Mouse (Mus musculus) left cerebral cortex, postnatal 14 days (tissue): ENCODE results near the gene Nfic. TPM values are rescaled to one million over a fixed set of nuclear protein-coding genes. Genes with fewer than 3 reads are reported as not detected.

Experiments used
- DNase-seq, 2 experiments: peaks; one replicate each; pipeline ENCODE4 v3.0.0; 2021 to 2022; ENCODE audit warnings: low spot score in 2 of 2, mixed read lengths in 1 of 2
- intact Hi-C: fragments of 180-260 bp; cut with DNase I; formaldehyde crosslinking; loops from one replicate; pipeline ENCODE4 v1.15.1; 2025
- microRNA-seq, 2 experiments: library from miRNA; unstranded; fragments of <30 nt; microRNA quantifications; one replicate each; pipeline ENCODE4 v1.2.0; 2022
- total RNA-seq, 2 experiments: library from RNA; stranded (reverse); gene quantifications; 2 replicates each; pipeline ENCODE4 v1.2.3; 2021

The Nfic gene
- total RNA-seq, 2 experiments from 2014 or later = 67.0 to 69.8 TPM

DNA sequence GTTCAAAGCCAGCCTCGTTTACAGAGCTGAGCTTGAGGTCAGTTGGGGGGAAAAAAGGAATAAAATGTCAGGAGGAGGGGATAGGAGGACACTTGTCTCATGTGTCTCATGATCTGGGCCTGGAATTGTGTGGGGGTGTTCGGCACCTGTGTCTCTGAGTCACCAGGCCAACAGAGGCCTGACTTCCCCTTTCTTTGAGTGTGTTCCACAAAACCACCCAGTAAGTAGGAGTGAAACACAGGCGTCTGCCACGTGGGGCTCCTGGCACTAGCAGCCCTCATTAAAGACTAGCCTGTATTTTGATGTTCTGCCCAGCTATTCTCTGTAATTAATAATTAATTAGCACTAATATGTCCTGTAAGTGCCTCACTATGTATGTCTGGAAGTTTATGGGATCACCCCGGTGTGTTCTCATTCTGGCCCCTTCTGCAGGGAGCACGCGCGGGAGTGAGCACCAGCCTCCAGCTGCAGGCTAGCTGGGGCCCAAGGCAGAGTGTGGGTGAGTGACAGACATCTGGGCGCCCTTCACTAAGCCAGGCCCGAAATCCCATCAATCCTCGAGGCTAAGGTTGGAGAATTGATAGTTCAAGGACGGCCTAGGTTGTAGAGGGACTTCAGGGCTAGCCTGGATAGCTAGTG lies 99.0 kb downstream of the Nfic start:
- intact Hi-C loops = no loop called here
- DNase-seq = peak in 1 of 2 experiments; percentile 58

DNA sequence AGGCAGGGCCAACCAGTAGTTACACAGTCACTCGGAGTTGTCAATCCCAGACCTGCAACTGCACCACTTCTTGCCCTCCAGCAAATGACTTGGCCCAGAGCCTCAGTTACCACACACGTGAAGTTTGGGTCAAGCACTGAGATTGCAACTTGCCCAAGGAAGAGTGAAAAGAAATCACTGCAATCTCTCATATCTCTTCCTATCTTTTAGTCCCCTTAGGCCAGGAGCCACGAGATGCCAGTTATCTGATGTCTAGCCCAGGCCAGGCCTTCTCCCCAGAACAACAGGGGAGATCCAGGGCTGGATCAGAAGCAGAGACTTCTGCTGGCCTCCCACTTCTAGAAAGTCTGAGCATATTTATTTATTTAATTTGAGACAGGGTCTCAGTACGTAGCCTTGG lies 99.9 kb downstream of the Nfic start:
- DNase-seq = no peak
- intact Hi-C loops = no loop called here

GRCm38 (mm10) chr10:81354738-81355477 lies 100.5 kb downstream of the Nfic start:
- intact Hi-C loops = no loop called here
- no peak for DNase-seq

DNA sequence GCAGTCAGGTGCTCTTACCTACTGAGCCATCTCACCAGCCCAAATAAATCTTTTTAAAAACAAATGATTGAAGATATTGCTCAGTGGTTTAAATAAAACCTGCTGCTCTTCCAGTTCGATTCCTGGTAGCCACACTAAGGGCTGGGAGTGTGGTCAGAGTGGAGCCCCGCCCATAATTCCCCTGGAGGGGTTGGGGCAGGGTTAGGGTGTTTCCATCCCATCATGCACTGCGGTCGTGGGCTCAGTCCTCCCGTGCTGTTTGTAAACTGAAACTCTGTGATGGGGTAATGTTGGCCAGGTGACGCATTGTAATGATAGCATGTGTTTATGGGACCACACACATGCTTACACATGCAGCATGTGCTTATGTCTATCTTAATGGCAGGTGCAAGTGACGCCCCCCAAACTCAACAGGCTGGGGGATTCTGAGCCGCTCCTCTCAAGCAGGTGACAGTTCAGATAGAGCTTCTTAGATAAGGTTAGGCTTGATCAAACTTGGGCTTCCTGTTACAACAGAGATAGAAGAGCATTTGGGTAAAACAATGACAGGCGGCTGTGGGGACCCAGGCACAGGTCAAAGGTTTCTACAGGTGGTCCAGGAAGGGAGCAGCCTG lies 103.7 kb downstream of the Nfic start:
- no peak for DNase-seq
- intact Hi-C loops = no loop called here

GRCm38 (mm10) chr10:81350351-81351063 lies 104.9 kb downstream of the Nfic start, which contains the start of gene Hmg20b:
Gene Hmg20b, minus strand, starts transcription at chr10:81350480.
- intact Hi-C loops = no loop called here

GRCm38 (mm10) chr10:81349961-81350350 lies 105.5 kb downstream of the Nfic start:
- intact Hi-C loops = loop anchor here (5.0 kb wide), 1 partner anchor 63 kb away; no protein-coding TSS in a partner anchor
- DNase-seq = no peak

More at GRCm38 (mm10) chr10:81350351-81351063, 104.9 kb downstream of the Nfic start, which contains the start of gene Hmg20b:
- DNase-seq = peak; percentile 100

DNA sequence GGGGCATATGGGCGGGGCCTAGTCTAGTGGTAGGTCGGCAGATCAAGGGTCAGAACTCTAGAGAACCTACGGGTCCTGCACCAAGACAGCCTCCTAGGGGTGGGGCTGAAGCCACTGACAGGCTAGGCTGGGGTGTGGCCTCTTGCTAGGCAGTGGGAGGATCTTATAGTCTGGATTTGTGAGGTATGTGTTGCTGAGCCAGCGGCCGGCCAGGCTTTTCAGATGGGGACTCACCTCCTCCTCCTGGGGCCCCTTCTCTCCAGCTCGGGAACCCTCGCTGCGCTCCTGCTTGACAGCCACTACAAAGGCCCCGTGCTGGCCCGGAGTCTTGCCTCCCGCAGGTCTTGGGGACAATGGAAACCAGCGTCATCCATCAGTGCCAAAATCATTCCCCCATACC lies 106.3 kb downstream of the Nfic start:
- no peak for DNase-seq
- intact Hi-C loops = loop anchor here (5.0 kb wide), 1 partner anchor 62 kb away; no protein-coding TSS in a partner anchor

DNA sequence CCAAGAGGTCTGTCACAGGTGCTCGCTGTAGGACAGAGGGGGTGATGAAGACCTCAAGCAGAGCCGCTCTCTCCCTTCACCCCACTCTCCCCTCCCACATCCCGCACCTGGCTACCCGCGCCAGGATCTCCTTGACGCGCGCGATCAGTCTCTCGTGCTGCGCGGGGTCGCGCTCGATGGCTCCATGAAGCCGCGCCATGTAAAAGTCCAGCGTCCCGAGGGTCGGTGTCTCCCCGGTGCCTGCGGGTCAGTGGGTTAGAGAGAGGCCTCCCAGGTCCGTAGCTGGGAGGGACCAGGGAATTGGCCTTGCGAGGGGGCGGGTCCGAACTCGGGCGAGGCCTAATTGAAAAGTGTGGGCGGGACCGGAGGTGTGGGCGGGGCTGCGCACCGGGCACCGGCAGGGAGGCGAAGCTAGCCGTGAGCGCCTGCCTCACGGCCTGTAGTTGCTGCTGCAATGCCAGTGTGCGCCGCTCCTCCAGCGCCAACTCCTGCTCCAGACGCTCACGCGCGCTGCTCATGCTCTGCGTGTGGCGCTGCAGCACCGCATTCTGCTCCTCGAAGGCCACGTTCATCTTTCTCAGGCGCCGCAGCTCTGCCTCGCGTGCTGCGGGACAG lies 108.9 kb downstream of the Nfic start:
- peak; percentile 72 to 81 for DNase-seq
- intact Hi-C loops = loop anchor here (5.0 kb wide), 1 partner anchor 59 kb away; no protein-coding TSS in a partner anchor

Small RNA genes lying within 50 kb of the gene (microRNA-seq; reads per million reads assigned to microRNA genes)
- gene Gm25595 (0 reads per million in 2 experiments), gene Mir1191b (0 reads per million in 2 experiments), gene Mir6913 (1.3 to 4.4 reads per million in 2 experiments)

Other genes with a start within 250 kb of the Nfic start
- gene Atcay, start 224.8 kb downstream of the Nfic start, total RNA-seq = 100 to 1,000 TPM; 196 to 211 TPM
- gene Zfr2, start 222.5 kb downstream of the Nfic start, total RNA-seq = 10 to 100 TPM; 66.1 to 66.7 TPM
- 100 to 1,000 TPM; 226 to 227 TPM for gene Matk, start 202.7 kb downstream of the Nfic start, total RNA-seq
- gene Mrpl54, start 188.7 kb downstream of the Nfic start, total RNA-seq = 10 to 100 TPM; 39.0 to 41.4 TPM
- gene Apba3, start 188.7 kb downstream of the Nfic start, total RNA-seq = 10 to 100 TPM; 34.8 to 35.8 TPM
- under 1 TPM; 0.15 to 0.47 TPM for gene Tjp3, start 164.1 kb downstream of the Nfic start, total RNA-seq
- gene Pip5k1c, start 162.7 kb downstream of the Nfic start, total RNA-seq = 100 to 1,000 TPM; 391 to 396 TPM
- 10 to 100 TPM; 25.1 to 27.2 TPM for gene Cactin, start 134.5 kb downstream of the Nfic start, total RNA-seq
- gene Tbxa2r, start 126.9 kb downstream of the Nfic start, total RNA-seq = 1 to 10 TPM; 1.3 to 1.5 TPM
- gene Gipc3, start 112.4 kb downstream of the Nfic start, total RNA-seq = under 1 TPM; 0.51 to 0.97 TPM
- 10 to 100 TPM; 21.4 to 23.3 TPM for gene Hmg20b, start 105.2 kb downstream of the Nfic start, total RNA-seq
- 10 to 100 TPM; 37.8 to 38.9 TPM for gene Mfsd12, start 98.1 kb downstream of the Nfic start, total RNA-seq
- gene 4930404N11Rik, start 89.8 kb downstream of the Nfic start, total RNA-seq = 1 to 10 TPM in 1 of 2 experiments, under 1 TPM in 1; 0.93 to 1.3 TPM
- gene Fzr1, start 77.1 kb downstream of the Nfic start, total RNA-seq = 10 to 100 TPM; 74.8 to 80.3 TPM
- 10 to 100 TPM; 82.4 to 88.6 TPM for gene Dohh, start 71.2 kb downstream of the Nfic start, total RNA-seq
- gene Gm48551, start 71.2 kb downstream of the Nfic start, total RNA-seq = 1 to 10 TPM; 2.4 to 3.2 TPM
- gene Gm48552, start 66.6 kb downstream of the Nfic start, total RNA-seq = 1 to 10 TPM; 2.8 to 4.7 TPM
- gene Smim24, start 62.6 kb downstream of the Nfic start, total RNA-seq = 1 to 10 TPM; 1.8 to 1.9 TPM
- 100 to 1,000 TPM; 280 to 299 TPM for gene Celf5, start 27.1 kb upstream of the Nfic start, total RNA-seq
- gene Ncln, start 40.8 kb upstream of the Nfic start, total RNA-seq = 100 to 1,000 TPM in 1 of 2 experiments, 10 to 100 TPM in 1; 80.2 to 104 TPM
- under 1 TPM; 0.33 to 0.44 TPM for gene S1pr4, start 44.5 kb upstream of the Nfic start, total RNA-seq
- gene Gna15, start 68.6 kb upstream of the Nfic start, total RNA-seq = 1 to 10 TPM; 2.2 to 3.2 TPM
- gene Gna11, start 89.6 kb upstream of the Nfic start, total RNA-seq = 100 to 1,000 TPM; 102 to 109 TPM
- gene Aes, start 103.9 kb upstream of the Nfic start, total RNA-seq = 100 to 1,000 TPM; 573 to 615 TPM
- gene Tle2, start 118.9 kb upstream of the Nfic start, total RNA-seq = 10 to 100 TPM; 14.1 to 15.9 TPM
- 1 to 10 TPM; 1.3 to 2.7 TPM for gene Tle6, start 145.4 kb upstream of the Nfic start, total RNA-seq
- 1 to 10 TPM; 1.9 to 2.2 TPM for gene BC025920, start 150.6 kb upstream of the Nfic start, total RNA-seq
- gene Sirt6, start 172.2 kb upstream of the Nfic start, total RNA-seq = 10 to 100 TPM; 23.6 to 25.1 TPM
- gene Ankrd24, start 172.9 kb upstream of the Nfic start, total RNA-seq = 10 to 100 TPM; 31.9 to 34.5 TPM
- gene Gm10778, start 193.4 kb upstream of the Nfic start, total RNA-seq = 1 to 10 TPM; 4.8 TPM
- 10 to 100 TPM; 10.1 to 11.3 TPM for gene Zfp433, start 249.2 kb upstream of the Nfic start, total RNA-seq